Mouse (Mus musculus) heart, adult 2 months (tissue): Measurements from ENCODE around the gene Cblc.
A peak's percentile ranks its signal among the peaks of the same experiment; 100 is the strongest.

ENCODE experiments used
- CTCF ChIP-seq: fragments of 200-600 bp; IDR thresholded peaks from 2 replicates; pipeline ENCODE4 v1.8.1; 2022; ENCODE audit warnings: antibody characterized with exemption, mild to moderate bottlenecking, moderate library complexity
- POLR2A ChIP-seq: fragments of 200-500 bp; IDR thresholded peaks from 2 replicates; pipeline ENCODE4 v1.6.1; 2011; ENCODE audit warnings: mild to moderate bottlenecking, low read depth, low read length, control low read depth; ENCODE audit not compliant: insufficient read depth

- peak; percentile 57 for TF ChIP-seq CTCF
- 0 out of 2 replicates have a peak, but pooled peaks have one; percentile 16 for TF ChIP-seq POLR2A
These were observed 41.6 kb downstream of the Cblc start for GRCm38 (mm10) chr7:19755008-19755407.
